Mouse (Mus musculus) liver, adult 2 months (tissue): ENCODE results near the gene Akt2.

Experiments used
- CTCF ChIP-seq: fragments of 200-500 bp; IDR thresholded peaks from 2 replicates; pipeline ENCODE4 v1.5.1; 2011; ENCODE audit warnings: low read depth, low read length, control low read depth
- POLR2A ChIP-seq: fragments of 200-500 bp; IDR thresholded peaks from 2 replicates; pipeline ENCODE4 v1.6.1; 2011; ENCODE audit warnings: low read length, control low read depth; ENCODE audit not compliant: insufficient read depth; ENCODE audit errors: extremely low read depth

GRCm38 (mm10) chr7:27687836-27688235 lies 96.5 kb downstream of the Akt2 start:
- TF ChIP-seq POLR2A (no peak), CTCF (no peak)
